In the genomic region with DNA sequence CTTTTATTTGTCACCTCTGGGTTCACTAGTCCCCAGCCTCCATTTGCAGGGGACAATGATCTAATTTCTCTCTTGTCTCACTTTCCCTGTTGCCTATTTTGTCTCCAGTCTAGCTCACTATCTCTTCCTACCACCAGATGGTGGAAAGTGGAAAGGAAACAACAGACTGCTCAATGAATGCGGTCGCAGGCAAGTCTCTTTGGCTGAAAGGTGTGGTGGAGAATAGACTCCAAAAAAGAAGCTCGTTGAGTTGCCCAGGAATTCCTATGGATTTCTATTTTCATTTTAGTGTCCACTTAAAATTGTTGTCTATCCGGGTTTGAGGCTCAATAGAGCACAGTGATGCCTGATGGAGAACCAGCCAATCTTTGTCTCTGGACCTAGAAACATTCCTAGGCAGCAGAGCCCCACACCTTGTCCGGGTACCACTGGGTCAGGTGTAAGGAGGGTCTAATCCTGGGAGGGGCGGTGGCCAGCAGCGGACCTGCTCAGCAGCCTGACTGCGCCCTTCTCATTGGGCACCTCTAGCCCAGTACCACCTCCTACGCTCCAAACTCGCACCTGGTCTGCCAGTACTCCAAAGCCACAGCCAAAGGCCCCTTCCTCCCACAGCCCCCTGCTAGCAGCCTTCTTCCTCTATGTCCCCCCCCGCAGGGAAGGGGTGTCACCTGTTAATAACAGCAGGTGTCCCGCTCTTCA, we compare ENCODE assay signal across 7 mouse cellular contexts. TPM values are rescaled to one million over a fixed set of nuclear protein-coding genes. Genes with fewer than 3 reads are reported as not detected.
A peak's percentile ranks its signal among the peaks of the same experiment; 100 is the strongest.
DNase-seq lines count a peak whose midpoint lies in the region; ATAC-seq lines count a peak whose summit lies in the region.

No protein-coding gene starts in this region.

- H3K4me2 ChIP-seq in heart, embryonic 16.5 days (ENCODE audit: low read depth, low read length) = peak overlapping the region; percentile 82

- ATAC-seq in heart, embryonic 16.5 days (replicated peaks; ENCODE audit: extremely low read depth, insufficient read depth, low FRiP score) = peak; percentile 37

- peaks cover 5% of the 10 kb centered on the region; the same call in 1 of the 2 replicates for H3K4me1 ChIP-seq in heart, embryonic 16.5 days (ENCODE audit: control insufficient read depth, insufficient read depth, low read length)

- H3K4me3 ChIP-seq in heart, embryonic 16.5 days (ENCODE audit: low read length) = peak overlapping the region; percentile 68

- no peaks in the 10 kb centered on the region for H3K9me3 ChIP-seq in heart, embryonic 16.5 days (replicated peaks; ENCODE audit: control insufficient read depth, low read length)

- no peaks in the 10 kb centered on the region for H3K27me3 ChIP-seq in heart, embryonic 16.5 days (ENCODE audit: control insufficient read depth, insufficient read depth, low read length)
- H3K27me3 ChIP-seq in splenic B cell, adult 2 months (ENCODE audit: control insufficient read depth, insufficient read depth, low read length, poor library complexity, severe bottlenecking) = no peaks in the 10 kb centered on the region

- 28% methylated on average over 12 of the region's 12 CpGs for WGBS in heart, embryonic 16.5 days

- no peaks in the 10 kb centered on the region for H3K36me3 ChIP-seq in heart, embryonic 16.5 days (ENCODE audit: control insufficient read depth, insufficient read depth)
- H3K36me3 ChIP-seq in splenic B cell, adult 2 months (ENCODE audit: control insufficient read depth, insufficient read depth, low read length, poor library complexity, severe bottlenecking) = no peaks in the 10 kb centered on the region

- H3K9ac ChIP-seq in heart, embryonic 16.5 days (ENCODE audit: low read length) = peak overlapping the region; percentile 49

- DNase-seq in B cell, adult 2 months = peak; percentile 34 to 38
- peak; percentile 9 to 15 for DNase-seq in CD8-positive naive resting alpha-beta T cell, adult 2 months (ENCODE audit: low read depth in 2 of 2, low spot score in 2 of 2)
- peak; percentile 3 for DNase-seq in cerebellum, adult 9-11 months
- DNase-seq in layer of hippocampus, adult 18-20 months (ENCODE audit: low spot score in 2 of 2) = peak; percentile 3 to 55
- peak; percentile 4 for DNase-seq in lung, postnatal 14 days
- peak; percentile 65 for DNase-seq in splenic B cell, adult 2 months (ENCODE audit: low read depth, low spot score)

- H3K27ac ChIP-seq in heart, embryonic 16.5 days (ENCODE audit: low read length) = no peak overlapping the region

RNA-seq across cellular contexts. Expression of a gene that starts 0.7 kb away (rescaled TPM):
- 163 and 166 TPM in 2 replicates for polyA plus RNA-seq in heart, embryonic 16.5 days (2015; fragmentation: Nextera tagmentation; extraction: Ambion mirVana)
- 10 to 100 TPM; 35.9 to 37.9 TPM for total RNA-seq in layer of hippocampus, adult 18-20 months (2021)

Comparison
In these comparisons a context has a peak if more than half of its experiments do, and no peak if none do; other contexts are left out.
1. DNase-seq: peak in every context shown above with its lines; median percentile 65 in splenic B cell, adult 2 months; 36 in B cell, adult 2 months; 29 in layer of hippocampus, adult 18-20 months; 12 in CD8-positive naive resting alpha-beta T cell, adult 2 months; 4 in lung, postnatal 14 days; 3 in cerebellum, adult 9-11 months.